Mouse (Mus musculus) gastrocnemius, adult 8-10 months (tissue): Measurements from ENCODE around the gene Prpf38b. TPM values are rescaled to one million over a fixed set of nuclear protein-coding genes. Genes with fewer than 3 reads are reported as not detected.

Source experiments
- DNase-seq, 2 experiments: peaks; one replicate each; pipeline ENCODE4 v3.0.0; 2022; ENCODE audit warnings: low spot score in 2 of 2
- total RNA-seq, 4 experiments: library from RNA; stranded (reverse); gene quantifications; 2 replicates each; pipeline ENCODE4 v1.2.4; 2022

The Prpf38b gene
- total RNA-seq, 4 experiments from 2014 or later = 10.7 to 16.0 (median 13.3) TPM

DNA sequence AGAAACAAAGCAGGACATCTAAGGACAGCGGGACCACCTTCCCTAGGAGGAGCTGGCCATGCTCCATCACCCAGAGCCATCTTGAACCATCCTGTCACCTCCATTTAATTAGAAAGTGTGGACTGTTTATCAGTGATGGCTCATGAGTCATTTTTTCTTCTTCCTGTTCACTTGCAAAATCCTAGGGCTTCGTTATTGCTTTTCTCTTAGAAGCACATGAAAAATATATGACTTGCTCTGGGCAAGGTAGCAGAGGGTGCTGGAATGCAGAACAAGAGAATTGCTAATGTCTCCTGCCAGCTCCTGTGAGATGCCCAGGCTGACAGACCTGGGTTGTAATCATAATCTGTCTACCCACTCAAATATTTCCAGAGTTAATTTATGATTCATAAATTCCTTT lies 50.7 kb downstream of the Prpf38b start:
- DNase-seq = no peak

DNA sequence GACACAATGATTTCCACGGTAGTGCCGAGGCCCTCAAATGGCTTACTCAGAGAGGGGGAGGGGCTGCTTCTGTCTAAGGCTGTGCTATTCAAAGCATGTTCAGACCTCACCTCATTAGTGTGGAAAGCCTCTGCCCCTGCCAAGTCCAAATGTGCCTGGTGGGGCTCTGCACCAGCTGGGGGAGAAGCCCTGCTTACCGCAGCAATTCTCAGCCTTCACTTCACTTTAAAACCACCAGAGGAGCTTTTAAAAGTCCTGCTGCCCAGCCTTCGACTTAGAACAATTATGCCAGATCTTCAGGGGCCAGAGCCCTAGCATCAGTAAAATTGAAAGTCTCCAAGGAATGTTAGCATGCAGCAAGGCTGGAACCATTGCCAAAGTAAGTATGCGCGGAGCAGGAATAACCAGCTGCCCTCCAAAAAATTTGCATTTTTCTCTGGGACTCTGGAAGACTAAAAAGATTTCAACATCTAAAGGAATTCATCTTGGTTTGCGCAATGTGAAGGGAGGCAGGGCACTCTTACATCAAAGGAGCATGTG lies 53.2 kb downstream of the Prpf38b start:
- DNase-seq = no peak

DNA sequence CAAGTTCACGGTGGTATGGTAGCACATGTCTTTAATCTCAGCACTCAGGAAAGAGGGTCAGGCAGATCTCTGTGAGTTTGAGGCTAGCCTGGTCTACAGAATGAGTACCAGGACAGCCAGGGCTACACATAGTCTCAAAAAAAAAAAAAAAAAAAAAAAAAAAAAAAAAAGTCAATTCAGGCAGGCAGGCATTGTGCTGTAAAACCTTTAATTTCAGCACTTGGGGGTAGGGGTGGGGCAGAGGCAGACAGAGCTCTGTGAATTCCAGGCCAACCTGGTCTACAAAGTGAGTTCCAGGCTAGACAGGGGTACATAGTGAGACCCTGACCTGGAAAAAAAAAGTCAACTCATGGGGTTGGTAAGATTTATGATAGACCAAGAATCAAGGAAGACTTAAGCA lies 53.8 kb downstream of the Prpf38b start:
- no peak for DNase-seq

DNA sequence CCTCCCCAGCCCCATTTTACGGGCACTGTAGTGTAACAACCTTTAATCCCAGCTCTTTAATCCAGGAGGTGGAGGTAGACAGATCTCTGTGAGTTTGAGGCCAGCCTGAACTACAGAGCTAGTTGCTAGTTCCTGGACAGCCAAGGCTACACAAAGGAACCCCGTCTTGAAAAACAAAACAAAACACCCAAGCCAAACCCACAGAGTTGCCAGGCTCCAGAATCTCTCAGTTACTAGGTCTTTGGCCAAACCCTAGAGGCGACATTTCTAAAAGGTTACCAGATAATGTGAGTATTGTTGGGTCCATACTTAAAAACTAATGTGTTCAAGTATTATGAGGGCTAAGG lies 54.4 kb downstream of the Prpf38b start:
- DNase-seq = no peak

DNA sequence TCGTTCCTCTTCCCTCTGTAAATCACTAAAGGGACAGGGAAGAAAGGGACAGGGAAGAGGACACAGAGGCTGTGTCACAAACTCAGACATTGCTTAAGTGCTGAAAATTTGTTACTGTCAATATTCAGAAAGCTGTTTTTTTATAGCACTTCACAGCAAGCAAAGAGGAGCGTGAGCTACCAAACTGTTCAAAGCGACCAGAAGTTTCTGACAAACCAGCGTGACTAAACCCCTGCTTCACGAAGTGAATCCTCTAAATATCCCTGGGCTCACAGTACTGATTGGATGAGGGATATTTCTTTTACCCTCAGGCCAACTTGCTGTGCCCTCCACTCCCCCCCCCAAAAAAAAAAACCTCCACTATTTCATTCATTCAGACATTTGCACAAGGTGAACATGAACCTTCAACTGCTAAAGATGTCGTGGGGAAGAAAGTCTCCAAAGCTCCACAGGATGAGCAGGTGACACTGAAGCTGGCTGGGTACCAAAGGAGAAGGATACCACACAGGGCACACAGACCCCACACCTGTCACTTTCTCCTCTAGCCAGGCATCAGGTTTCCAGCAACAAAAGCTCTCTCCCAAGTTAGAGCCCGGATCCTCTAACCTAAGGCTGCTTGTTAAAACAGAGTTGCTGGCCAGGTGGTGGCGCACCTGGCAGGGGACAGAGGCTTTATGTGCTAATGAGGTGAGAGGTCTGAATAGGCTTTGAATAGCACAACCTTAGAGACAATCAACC lies 55.0 kb downstream of the Prpf38b start:
- DNase-seq = no peak

DNA sequence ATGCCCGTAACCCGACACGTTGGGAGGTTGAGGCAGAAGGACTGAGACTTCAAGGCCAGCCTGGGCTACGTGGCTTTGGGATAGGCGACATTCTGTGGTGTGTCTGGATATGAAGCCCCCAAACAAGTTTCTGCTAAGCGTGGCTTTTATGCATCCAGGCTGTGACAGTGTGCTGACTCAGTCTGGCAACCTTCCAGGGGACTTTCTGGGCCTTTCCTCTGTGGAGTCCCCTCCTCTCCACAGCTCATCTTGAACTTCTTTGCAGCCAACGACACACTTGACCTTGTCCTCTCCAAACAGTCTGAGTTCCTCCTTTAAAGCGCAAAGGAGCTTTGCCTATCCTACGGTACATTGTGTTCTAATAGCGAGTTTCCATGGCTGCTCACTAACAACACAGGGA lies 55.7 kb downstream of the Prpf38b start:
- no peak for DNase-seq

DNA sequence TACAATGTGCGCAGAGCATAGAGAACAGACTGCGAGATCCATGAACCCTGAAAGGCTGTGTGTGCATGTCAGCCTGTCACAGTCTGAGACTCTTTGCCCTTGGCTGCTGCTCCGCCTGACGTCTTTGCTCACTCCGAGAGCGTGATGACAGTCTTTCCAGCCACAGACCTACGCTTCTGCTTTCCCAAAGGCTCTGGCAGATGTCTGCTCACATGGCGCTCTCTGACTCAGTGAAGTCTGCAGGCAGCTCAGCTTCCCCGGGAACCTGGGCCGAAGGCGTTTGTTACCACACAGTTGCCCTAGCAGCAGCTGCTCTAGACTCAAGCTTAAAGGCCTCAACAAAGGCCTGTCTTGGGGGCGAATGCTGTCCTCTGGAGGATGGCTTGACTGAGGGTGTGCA lies 56.2 kb downstream of the Prpf38b start:
- peak; percentile 15 to 22 for DNase-seq

DNA sequence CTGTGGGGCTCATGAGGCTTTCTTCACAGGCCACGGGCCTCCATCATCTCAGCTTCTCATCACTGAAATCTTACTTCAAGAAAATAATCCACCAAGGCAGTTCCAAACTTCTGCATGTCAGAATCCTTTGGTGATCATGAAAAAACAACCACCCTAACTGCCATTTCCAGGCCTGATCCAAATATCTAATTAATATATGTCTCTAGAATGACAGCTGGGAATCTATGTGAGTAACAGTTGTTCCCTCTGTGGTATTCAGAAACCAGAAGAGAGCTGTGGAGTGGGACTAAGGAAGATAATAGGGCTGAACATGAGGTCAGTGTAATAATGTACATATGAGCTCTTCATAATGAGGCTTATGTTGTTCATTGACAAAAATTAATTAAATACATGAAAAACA lies 58.3 kb downstream of the Prpf38b start:
- DNase-seq = no peak

Other genes with a start within 250 kb of the Prpf38b start
- 1 to 10 TPM in 1 of 4 experiments, under 1 TPM in 3; 0.56 to 1.2 (median 0.74) TPM for gene Gpsm2, start 189.4 kb downstream of the Prpf38b start, total RNA-seq
- under 1 TPM; 0.11 to 0.34 (median 0.15) TPM for gene Aknad1, start 172.1 kb downstream of the Prpf38b start, total RNA-seq
- 10 to 100 TPM; 34.9 to 50.3 (median 38.4) TPM for gene Stxbp3, start 71.2 kb downstream of the Prpf38b start, total RNA-seq
- not detected for gene Fndc7, start 21.7 kb downstream of the Prpf38b start, total RNA-seq
- gene Henmt1, start 28.1 kb upstream of the Prpf38b start, total RNA-seq = not detected
- not detected for gene Gm9857, start 28.7 kb upstream of the Prpf38b start, total RNA-seq
- gene Fam102b, start 115.9 kb upstream of the Prpf38b start, total RNA-seq = 1 to 10 TPM; 4.2 to 7.9 (median 5.2) TPM
- gene Slc25a54, start 168.7 kb upstream of the Prpf38b start, total RNA-seq = not detected
- 1 to 10 TPM; 1.1 to 1.8 (median 1.8) TPM for gene Slc25a24, start 211.4 kb upstream of the Prpf38b start, total RNA-seq